Mouse (Mus musculus) right cerebral cortex, postnatal 36 days (tissue): ENCODE results near the gene Zswim1.
"Not testable (repeated sequence)": the region's sequence is repeated elsewhere in the genome, so short reads cannot be mapped to it uniquely, and the experiment has no call there.

Experiments
- DNase-seq, 2 experiments: peaks; one replicate each; pipeline ENCODE4 v3.0.0; 2022; ENCODE audit warnings: low spot score in 2 of 2, mixed read lengths in 1 of 2

Gene Zswim1

DNA sequence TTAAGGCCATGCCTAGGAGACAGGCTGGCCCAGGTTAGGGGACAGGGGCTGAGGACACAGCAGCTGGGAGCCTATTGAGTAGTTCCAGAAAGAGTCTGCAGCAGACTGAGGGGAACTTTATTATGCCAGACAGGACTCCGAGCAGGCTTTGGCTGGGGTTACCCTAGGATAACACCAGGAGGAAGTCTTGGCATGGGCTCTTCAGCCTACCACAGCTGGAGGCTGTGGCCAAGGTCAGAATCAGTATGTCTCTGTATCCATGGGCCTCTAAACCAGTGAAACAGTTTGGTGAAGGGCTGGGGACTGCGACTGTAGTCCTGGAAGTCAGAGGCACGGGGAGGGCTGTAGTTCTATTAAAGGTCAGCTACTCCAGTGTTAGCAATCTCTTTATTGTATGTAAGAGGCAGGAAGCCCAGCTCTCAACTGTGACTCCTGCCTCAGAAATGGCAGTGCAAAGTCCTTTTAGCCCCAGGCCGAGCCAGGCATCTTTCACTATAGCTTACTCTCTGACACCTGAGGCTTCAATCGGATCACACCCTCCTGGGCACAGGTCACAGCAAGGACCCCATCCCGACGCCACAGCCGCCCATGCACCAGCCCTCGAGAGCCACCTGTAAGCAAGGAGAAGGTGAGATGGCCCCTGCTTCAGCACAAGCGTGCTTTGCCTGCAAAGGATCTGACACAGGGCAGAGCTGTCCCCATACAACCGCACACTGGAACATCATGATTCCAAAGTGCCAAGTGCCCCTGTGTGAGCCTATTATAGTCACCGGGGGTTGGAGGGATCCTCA lies 29.9 kb upstream of the Zswim1 start:
- no peak for DNase-seq

DNA sequence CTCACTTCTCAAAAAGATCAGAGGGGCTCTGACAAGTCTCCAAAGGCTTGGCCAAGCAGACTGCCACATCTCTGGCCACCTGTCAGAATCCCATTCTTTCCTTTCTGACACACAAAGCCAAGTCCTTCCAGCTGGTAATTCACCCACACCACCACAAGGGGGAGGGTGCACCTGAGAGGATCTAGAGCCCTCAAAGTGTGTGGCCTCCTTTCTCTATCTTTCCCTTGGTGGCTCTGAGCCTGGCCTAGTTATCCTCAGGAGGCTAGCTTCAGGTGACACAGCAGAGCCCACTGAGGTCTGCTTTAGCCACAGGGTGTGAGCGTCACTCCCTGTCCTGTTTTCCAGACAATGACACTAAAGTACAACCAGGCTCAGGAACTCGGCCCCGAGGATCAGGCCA lies 29.2 kb upstream of the Zswim1 start:
- no peak for DNase-seq

DNA sequence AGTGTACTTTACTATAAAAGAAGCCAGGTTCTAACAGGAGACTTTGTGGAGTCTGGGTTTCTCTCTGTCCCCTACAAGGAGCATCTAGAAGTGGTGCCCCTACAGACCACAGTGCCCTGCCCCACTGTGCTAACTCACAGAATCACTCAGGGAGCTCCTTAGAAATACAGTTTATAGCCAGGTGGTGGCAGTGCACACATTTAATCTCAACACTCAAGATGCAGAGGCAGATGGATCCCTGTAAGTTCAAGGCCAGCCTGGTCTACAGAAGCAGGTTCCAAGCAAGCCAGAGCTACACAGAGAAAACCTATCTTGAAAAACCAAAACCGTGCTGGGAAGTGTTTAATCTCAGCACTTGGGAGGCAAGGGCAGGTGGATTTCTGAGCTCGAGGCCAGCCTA lies 28.7 kb upstream of the Zswim1 start:
- no peak for DNase-seq

DNA sequence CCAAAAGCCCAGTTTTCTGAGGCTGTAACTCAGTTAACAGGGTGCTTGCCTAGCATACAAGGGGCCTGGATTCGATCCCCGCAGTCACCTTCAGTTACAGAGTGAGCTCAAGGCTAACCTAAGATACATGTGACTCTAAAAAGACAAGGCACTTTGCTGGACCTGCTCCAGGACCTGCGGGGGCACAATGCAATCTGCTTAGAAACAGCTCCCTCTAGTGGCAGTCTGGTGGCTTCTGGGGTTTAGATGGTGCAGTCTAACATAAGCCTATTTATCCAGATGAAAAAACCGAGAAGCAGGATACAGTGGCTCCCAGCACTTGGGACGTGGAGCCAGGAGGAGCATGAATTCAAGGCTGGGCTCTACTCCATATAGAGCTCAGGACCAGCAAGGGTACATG lies 28.2 kb upstream of the Zswim1 start:
- peak; percentile 71 to 74 for DNase-seq

DNA sequence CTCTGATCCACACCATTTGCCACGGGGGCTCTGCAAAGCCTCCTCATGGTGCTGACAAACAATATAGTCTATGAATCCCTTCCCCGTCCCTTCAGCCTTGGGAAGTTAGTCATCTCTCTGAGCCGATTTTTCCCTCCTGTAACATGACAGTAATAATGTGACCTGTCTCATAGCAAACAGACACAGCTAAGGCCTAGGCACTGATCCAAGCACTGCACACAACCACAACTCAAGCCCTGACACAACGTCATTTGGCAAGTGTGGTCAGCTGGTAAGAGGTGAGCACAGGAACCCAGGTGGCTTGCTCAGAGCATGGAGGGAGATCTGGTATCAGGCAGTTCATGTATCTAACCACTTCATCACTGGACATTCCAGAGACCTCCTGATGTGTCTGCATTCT lies 26.6 kb upstream of the Zswim1 start:
- no peak for DNase-seq

DNA sequence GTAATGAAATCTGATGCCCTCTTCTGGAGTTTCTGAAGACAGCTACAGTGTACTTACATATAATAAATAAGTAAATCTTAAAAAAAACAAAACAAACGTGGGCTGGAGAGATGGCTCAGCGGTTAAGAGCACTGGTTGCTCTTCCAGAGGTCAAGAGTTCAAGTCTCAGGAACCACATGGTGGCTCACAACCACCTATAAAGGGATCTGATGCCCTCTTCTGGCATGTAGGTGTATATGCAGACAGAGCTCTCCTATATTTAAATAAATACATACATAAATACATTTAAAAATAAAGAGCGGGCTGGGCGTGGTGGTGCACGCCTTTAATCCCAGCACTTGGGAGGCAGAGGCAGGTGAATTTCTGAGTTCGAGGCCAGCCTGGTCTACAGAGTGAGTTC lies 23.9 kb upstream of the Zswim1 start:
- DNase-seq = not testable (repeated sequence)

DNA sequence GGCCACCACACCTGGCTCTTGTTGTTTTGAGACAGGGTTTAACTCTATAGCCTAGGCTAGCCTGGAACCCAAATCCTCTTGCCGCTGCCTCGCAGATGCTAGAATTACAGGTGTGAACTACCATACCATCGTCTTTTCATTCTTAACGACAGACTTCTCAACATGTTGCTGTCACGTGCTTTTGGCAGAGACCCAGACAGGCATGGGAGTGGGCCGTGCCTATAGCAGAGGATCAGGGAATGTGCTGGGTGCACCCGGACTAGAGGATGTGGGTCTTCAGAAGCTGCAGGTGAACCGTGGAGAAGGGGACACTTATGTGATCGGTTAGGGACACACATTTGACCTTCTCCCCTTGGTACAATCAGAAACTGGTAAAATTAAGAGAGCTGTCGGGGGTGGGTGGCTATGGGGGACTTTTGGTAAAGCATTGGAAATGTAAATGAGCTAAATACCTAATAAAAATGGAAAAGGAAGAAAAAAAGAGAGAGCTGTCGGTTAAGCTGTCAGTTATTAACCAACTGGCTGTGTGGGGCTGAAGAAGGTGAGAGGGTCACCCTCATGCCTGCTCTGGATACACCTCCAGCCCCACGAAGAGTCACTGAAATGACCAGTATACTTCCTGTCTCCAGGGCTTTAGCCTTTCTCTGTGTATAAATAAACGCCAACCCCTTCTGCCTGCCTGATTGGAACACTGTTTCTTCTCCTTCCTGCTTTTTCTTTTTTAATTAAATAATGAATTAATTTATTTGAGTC lies 22.1 kb upstream of the Zswim1 start:
- no peak for DNase-seq

DNA sequence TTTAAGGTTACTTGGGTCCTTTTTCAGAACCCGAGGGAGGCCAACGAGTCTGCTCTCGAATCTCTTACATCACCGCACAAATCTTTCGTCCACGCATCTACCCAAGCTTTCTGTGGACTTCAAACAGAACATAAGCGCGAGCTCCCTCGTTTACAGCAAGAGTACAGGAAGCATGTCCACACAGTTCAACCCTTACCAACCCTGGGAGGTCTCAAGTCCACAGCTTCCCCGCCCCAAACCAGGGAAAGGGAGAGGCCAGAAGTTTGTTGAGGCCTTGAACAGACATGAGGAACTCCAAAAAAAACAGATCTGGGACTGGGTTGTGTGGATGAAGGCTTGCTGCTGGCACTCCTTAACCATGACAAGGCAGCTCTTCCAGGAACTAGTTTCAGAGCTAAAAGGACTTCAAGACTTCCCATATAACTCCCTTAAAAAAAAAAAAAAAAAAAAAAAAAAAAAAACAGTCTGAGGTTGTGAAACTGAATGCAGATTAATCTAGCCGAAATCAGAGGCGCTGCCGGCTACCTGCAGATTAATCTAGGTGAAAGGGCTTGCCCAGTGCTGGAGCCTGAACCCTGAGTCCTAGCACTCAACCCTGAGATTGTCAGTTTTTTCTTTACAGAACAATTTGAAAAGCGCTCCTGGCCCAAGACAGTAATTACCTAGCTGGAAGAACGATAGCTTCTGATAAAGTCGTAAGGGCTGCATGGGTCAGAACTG lies 19.1 kb upstream of the Zswim1 start:
- DNase-seq = no peak

DNA sequence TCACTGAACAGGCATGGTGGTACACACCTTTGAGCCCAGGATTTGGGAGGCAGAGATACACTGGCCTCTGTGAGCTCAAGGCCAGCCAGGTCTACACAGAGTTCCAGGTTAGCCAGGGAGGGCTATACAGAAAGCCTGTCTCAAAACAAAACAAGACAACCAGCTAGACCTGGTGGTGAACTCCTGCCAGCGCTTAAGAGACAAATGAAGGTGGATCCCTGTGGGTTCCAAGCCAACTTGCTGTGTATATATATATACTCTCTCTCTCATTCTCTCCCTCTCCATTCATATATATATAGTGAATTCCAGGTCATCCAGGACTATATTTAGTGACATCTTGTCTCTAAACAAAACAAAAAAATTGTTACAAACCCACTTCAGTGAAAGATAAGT lies 18.6 kb upstream of the Zswim1 start:
- no peak for DNase-seq

DNA sequence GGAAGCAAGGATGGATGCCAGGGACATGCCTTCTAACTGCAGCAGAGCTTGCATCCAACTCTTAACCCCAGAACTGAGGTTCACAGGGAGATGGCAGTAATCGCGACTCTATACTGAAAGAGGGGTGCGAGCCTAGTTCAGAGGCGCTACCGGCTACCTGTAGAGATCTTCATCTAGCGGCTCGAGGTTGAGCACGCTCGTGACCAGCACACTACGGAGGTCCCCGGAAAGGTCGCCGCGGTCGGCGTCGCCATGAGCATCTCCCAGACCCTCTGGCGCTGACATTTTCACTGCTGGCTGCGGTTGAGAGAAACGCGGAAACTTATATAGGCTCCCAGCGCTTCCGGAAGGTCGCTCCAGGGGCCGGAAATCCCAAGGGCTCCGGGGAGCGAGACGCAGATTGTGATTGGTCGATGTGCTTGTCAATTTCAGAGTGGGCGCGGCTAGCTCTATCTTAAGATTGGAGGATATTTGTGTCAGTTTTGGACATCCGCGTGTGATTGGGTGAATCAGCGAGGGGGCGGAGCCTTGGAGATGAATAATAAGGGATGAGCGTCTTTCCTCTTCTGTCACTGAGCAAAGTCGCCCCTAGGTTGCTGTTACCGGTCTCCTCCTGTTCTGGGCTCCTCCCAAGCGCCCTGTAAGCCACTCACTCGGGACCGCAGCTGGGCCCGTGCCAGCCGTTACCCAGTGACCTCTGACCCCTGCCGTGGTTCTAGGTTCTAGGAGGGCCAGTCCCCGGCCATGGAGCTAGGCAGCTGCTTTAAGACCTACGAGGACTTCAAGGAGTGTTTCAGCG lies 17.8 kb upstream of the Zswim1 start, which contains the start of the genes Acot8 and Zswim3:
Acot8 (minus strand) TSS at position 350 of the 799 bp plus-strand sequence.
Zswim3 (plus strand) TSS at position 566 of the 799 bp plus-strand sequence.
- DNase-seq = peak; percentile 96 to 97

DNA sequence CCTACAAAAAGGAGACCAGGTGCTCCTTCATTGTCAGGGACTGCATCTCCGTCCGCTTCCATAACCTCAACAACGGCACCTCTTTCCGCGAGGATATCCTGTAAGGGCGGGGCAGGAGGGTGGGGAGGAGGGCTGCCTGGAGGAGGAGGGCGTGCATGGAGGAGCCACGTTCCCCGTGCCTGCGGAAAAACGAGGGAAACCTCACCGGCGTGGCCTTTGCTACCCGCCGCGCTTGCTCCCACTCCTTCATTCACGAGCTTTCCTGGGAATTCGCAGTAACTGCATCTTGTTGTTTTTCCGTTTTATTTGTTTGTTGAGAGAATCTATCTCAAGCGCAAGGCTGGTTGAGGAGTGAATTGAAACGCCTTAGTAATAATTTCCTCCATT lies 17.2 kb upstream of the Zswim1 start:
- no peak for DNase-seq

DNA sequence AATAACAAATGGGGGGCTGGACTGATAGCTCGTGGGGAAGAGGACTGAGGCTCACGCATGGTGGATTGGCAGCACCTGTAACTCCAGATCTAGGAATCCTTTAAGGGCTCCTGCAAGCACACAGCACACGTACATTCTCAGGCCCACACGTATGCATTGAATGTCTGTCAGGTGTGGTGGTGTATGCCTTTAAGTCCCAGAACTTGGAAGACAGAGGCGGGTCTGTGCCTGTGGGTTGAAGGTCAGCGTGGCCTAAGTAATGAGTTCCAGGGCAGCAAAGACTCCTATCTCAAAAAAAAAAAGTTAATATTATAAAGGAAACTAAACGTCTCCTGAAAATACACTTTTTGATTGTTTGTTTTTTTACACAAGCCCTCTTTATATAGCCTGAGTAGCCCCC lies 15.9 kb upstream of the Zswim1 start:
- DNase-seq = no peak

DNA sequence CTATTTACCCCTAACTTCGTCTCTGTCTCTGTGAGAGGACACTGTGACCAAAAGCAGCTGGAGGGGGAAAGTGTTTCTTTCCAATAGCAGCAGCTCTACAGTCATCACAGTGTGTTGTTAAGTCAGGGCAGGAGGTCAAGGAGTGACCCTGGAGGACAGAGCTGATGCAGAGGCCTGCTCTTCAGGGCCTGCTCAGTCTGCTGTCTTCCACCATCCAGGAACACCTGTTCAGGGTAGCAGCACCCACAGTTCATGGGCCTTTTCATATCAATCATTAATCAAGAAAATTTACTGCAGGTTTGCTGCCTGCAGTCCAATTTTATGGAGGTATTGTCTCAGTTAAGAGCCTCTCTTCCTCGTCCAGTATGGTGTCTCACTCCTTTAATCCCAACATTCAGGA lies 8.9 kb upstream of the Zswim1 start:
- DNase-seq = no peak

DNA sequence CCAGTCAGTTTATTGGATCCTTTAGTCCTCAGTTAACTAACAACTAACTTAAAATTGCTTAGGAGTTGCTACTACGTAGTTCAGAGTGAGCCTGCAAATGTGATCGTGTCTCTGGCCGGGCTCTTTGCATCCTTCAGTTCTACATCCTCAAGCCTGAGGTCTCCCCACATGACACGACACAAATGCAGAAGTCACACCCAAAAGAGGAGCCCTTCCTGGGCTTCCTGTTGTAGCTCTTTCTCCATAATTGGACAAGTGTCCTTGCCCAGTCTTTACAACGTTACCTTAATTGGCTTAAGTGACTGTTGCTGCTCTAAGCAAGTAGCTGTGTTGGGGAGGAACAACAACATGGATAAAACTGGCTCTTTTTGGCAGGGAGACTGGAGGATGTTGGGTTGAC lies 7.1 kb upstream of the Zswim1 start:
- DNase-seq = no peak

DNA sequence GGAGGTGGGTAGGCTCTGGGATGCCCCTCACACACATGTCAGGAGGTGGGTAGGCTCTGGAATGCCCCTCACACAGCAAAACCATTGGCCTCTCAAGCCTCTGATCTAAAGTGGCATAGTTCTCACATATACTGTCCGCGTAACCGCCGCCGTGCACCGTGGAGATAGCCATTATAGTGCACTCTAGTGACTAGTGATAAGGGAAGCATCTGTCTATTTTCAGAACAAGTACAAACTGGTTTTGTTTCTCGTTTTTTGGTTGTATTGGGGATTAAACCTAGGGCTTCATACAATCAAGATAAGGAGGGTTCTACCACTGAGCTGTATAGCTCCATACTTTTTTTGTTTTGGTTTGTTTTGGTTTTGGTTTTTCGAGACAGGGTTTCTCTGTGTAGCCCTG lies 6.7 kb upstream of the Zswim1 start:
- DNase-seq = no peak

DNA sequence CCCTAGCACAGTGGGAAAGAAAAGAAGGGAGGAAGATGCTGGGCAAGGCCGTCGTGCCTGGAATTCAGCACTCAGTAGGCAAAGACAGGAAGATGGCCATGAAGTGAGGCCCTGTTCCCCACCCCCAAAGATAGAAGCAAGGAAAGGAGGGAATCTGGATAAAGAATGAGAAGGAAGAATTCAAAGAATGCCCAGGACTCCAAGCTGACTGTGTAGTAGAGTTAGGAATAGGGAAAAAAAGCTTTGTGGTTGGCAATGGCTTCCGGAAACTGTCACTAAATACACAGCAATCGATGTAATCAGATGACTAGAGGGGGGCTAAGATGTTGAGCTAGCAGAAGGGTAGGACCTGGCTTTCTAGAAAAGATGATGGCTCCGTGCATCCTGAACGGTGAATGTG lies 5.3 kb upstream of the Zswim1 start:
- DNase-seq = no peak

DNA sequence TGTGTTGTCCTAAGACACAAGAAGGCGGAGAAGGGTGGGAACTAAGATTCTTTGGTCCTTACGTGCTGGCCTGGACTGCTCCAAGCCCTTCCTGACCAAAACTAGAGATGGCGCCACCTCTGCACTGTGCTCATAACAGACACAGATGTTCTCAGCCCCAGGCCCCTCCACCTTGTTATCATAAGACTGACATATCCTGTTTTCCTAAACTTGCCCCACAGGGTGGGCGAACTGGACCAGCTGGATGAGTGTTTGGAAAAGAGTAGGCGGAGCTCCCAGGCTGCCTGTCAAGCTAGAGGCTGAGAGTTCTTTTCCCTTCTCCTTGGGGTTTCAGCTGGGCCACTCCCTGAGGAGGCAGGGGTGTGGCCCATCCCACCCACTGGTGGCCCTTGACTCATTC lies 4.8 kb upstream of the Zswim1 start:
- DNase-seq = no peak

DNA sequence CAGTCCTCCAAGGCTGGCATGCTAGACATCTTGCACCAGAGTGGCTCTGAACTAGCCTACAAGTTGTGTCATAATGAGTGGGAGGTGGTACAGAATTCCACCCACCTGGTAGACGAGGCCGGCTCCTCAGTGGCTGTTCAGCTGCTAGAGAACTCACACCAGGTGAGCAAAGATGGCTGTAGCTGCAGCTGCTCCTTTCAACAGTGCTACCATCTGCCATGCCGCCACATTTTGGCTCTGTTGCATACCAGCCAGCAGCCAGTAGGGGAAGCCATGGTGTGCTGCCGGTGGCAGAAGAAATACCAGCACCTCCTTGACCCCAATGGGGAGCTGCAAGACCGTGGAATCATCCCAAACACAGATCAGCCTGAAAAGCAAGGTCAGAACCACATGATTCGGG lies 1.4 kb upstream of the Zswim1 start:
- no peak for DNase-seq

DNA sequence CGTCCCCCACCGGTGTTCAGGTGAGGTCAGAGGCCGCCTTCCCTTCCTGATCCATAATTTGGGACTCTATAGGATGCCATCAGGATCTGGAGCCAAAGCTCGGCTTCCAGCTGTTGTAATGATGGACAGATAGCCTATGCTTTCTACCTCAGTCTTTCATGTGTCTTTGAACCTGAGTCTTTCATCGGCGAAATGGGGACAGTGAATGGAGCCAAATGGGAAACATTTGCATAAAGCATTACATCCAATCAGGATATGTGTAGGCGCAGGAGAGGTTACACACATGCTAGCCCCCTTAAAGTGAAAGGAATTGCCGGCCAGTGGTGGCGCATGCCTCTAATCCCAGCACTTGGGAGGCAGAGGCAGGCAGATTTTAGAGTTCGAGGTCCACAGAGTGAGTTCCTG lies 697 bp downstream of the Zswim1 start:
- peak in 1 of 2 experiments; percentile 28 for DNase-seq

DNA sequence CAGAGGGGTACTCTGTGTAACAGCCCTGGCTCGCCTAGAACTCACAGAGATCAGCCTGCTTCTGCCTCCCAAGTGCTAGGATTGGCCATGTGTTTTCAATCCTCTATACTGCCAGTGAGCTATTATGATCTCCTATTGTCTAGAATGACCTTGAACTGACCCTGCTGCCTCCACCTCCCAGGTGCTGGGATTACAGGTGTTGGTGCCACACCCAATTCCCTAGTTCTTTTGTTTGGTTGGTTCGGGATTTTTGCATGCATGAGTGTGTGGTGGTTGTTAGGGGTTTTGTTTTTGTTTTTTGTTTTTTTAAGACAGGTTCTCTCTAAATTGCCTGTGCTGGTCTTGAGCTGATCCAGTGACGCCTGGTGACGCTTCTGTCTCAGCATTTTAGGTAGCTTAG lies 1.5 kb downstream of the Zswim1 start:
- no peak for DNase-seq

DNA sequence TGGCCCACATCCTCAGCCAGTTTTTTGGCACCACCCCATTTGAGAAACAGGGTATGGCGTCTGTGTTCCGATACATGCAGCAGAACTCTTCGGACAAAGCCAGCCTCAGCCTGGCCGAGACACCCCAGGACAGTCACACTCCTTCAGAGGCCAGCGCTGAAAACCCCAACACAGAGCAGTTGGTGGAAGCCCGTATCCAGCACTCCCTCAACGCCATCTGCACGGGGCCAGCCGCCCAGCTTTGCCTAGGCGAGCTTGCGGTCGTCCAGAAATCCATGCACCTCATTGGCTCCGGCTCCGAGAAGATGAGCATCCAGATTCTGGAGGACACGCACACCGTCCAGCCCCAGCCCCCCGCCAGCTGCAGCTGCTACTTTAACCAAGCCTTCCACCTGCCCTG lies 3.0 kb downstream of the Zswim1 start:
- no peak for DNase-seq
